Mouse (Mus musculus) embryo, embryonic 9.5 days (tissue): ENCODE measurements at regions not wholly inside any gene's neighbourhood (a gene's known extent, or its start where the extent isn't known, plus 50 kb on each side); places are given as distances from the start of the nearest gene placed in this dataset.

Experiments used
- DNase-seq: peaks from one replicate; pipeline ENCODE4 v3.0.0-alpha.2; 2017; ENCODE audit errors: extremely low spot score

- DNase-seq, result no peak
These were observed 255.3 kb downstream of the Med13l start for GRCm38 (mm10) chr5:118815783-118816182.

DNA sequence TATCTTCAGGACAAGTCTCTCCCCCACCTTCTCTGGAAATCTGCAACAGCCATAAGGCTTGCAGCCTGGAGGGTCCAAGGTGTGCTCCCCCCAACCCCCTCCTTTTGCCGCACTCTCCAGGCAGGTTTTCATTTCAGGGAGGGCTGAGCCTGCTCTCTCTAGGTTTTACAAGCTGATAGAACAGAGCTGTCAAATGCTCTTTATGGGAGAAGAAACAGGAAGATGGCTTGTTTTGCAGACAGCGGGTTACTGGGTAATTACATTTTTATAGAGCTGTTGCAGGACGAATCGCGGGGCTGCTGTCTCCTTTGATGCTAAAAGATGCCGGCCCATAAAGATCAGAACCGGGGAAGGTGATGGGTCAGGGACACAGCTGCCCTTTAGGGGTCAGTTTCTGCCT, 257.8 kb downstream of the Med13l start:
- DNase-seq, result no peak

GRCm38 (mm10) chr5:118824791-118825190, 264.3 kb downstream of the Med13l start:
- no peak for DNase-seq

- peak; percentile 62 for DNase-seq
These were observed 268.7 kb downstream of the Med13l start for GRCm38 (mm10) chr5:118829031-118829698.

DNA sequence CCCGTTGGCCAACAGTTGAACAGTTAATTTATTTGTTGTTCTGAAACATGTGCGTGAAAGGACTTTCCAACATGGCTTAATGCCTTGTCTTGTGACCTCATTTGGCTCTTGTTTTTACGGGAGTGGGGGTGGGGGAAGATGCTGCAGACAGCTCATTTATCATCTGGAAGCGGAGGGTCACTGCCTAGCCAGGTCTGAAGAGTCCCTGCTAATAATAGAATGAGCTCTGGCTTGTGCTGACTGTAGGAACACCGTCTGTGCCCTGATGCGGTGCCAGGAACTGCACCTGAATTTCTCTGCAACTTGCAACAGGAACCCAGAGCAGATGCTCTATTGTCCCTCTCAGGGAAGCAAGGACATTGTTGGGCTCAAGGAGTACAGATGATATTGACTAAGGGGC, 272.2 kb downstream of the Med13l start:
- DNase-seq, result no peak

DNA sequence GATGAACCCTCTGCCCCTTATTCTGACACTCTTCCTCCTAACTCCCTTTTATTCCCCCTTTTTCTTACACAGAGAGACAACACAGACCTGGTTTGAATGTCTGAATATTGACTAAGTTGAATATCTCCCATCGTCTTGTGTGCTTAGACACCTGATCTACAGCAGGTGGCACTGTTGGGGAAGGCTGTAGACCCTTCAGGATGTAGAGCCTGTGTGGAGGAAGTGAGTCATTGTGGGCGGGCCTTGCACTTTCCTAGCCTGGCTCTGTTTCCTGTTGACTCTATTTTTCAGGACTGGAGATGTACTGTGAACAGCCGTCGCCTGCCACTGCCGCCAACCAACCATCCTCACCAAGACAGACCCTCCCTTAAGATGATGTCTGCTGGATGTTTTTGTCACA, 273.6 kb downstream of the Med13l start:
- DNase-seq, result no peak

- no peak for DNase-seq
These were observed 276.5 kb downstream of the Med13l start for GRCm38 (mm10) chr5:118837001-118837400.

DNA sequence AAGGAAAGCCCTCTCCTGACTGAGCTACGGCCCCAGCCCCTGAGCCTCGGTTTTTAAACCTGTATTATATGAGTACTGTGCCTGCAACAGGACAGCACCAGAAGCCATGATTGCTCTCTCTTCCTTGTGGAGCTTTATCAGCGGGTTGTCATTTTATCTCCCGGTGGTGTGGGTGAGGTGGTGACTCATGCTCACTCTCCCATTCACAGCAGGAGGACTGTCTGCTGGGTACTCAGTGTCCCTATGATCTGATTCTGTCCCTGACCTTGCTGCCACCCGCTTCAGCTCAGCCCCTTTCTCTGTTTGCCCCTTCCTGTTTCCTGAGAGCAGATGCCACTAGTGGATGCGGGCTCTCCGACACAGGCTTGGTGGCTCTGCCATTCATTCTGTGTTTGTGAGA, 277.9 kb downstream of the Med13l start:
- DNase-seq, result no peak

GRCm38 (mm10) chr5:118839916-118840315, 279.4 kb downstream of the Med13l start:
- no peak for DNase-seq

DNA sequence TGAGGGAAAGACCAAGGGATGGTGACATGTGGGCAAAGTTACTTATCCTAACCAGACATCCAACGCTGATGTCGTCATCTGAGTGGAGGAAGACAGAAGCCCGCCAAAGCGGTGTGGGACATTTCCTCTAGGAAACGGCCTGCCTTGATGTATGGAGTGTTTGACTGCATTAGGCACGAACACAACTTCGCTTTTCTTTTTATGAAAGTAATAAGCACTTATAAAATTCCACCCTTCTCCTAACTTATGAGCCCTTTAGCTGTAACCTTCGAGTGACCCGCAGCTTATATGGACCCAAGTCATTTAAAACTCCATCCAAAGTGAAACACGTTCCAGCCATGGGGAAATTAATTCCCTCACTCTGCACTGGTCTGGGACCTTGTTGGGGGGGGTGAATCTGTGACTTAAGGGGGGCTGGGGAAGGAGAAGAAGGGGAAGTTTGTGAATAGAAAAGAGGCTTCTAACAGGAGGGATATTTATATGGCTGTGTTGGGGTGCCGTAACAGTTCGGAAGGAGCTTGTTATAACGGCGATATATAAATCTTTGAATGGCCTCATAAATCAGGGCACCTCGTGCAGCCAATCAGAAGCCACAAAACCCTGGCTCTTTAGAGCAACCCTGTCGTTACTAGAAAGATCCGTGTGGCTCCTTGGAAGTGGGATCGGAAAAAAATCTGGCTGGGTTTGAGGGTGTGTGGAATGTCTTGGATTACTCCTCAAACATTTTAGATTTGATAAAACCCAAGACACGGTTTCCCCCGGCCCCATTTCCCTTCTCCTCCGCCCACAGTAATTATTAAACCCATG, 280.9 kb downstream of the Med13l start:
- DNase-seq, result no peak

DNA sequence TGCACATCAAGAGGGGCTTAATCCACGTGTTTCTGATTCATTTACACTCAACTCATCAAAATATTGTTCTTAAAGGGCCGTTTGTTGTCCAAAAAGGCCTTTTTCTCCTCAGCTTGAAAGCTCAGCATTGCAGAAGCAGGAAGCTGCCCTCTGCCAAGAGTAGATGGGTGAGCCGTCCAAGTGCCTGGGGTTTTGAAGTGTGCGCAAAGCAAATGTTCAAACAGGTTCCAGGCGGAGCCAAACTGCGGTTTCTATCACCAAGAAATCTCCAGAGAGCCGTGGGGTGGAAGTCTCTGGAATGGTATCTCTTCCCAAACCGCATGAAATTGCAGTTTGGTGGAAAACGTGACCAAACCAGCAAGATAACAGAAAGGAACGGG, 281.5 kb downstream of the Med13l start:
- DNase-seq, result no peak

DNA sequence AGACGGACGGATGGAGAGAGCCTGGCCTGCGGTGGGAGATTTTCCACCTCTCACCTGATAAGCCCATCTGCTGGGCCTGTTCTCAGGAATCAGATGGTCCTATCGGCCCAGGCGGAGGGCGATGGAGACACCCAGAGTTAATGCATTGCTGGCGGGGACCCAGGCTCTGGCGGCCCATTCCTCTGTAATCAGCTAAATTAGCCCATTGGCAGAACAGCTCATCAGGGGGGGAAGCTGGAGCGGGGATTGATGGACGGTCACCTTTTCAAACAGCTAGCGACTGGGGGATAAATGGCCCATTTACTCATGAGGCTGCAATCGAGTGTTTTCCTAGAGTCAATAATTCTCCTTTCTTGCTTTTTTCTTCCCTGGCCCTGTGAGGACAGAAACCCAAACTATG, 296.5 kb downstream of the Med13l start:
- no peak for DNase-seq

DNA sequence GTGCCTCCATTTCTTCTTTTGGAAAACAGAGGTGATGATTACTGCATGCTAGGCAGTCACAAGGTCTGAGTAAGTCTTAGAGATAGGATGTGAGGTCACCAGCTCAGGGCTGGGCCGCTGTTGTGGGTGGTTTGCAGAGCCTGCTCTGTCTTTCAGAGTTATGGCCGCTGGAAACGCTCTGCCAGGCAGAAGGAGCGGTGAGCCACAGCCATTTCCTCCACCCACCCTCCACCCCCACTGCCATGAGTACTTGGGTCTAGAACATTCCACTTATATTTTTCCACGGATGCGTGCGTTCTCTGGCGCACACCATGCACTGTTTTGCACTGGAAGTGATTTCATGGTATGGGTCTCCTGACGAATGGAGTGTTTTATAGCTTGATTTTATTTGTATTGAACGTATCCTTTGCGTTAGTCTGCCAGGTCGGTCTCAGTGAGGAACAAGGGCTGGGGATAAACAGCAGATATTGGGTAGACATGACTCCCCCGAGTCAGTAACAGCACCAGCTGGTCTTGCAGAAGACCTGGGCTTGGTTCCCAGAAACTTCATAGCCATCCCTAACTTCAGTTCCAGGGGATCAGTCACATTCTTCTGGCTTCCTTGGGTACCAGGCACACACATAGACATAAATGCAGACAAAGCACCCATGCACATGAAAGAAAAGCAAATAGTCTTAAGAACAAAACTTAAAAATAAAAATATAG, 300.8 kb downstream of the Med13l start:
- no peak for DNase-seq

DNA sequence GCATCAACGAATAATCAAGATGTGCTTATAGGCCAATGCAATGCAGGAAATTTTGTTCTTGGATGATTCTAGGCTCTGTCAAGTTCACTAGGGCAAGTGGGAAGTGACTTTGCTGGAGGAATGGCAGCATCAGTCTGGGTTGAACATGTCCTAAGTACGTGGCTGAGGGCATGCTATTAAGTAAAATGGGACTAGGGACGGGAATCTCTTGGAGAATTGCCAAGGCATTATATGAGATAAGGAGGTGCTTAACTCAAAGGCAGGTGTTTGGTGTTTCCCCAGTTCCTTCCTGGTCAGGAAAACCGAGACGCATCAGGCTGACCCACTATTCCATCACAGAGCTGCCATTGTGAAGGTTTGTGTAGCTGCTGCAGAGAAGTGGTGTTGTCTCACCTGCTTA, 307.0 kb downstream of the Med13l start:
- no peak for DNase-seq

DNA sequence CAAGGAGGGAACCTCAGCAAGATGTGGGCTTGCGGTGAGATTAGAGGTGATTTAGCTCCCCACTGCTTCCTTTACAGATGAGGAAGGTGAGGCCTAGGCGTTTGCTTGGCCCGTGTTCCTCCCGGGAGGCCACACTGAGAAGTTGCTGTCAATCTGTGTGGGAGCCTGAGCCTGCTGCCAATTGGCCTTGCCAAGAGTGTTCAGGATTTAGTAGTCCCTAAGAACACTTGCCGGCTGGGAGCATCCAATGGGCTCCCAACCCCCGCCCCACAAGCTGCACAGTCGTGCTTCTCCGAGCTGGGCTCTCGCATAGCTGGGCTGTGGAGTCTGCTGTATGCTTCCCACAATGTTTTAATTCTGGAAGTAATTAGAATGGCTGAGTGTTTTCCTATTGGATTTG, 308.9 kb downstream of the Med13l start:
- no peak for DNase-seq

DNA sequence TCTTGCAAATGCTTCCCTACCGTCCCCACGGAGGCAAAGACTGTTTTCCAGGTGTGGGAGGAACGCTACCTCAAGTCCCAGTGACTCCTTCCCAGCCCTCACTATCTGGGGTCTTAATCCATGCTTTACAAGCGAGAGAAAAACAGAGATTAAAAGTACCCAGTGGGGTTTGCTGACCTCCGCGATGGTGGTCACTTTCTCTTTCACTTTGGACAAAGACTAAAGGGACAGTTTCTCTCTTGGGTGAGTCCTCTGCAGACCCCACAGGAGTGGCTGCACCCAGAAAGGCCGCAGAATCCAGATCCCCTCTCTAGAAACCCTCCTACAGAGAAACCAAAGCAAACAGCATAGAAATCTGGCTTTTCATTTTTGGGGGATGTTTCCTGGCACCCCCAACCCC, 313.4 kb downstream of the Med13l start:
- DNase-seq, result no peak

GRCm38 (mm10) chr5:118875096-118875637, 314.7 kb downstream of the Med13l start:
- no peak for DNase-seq

DNA sequence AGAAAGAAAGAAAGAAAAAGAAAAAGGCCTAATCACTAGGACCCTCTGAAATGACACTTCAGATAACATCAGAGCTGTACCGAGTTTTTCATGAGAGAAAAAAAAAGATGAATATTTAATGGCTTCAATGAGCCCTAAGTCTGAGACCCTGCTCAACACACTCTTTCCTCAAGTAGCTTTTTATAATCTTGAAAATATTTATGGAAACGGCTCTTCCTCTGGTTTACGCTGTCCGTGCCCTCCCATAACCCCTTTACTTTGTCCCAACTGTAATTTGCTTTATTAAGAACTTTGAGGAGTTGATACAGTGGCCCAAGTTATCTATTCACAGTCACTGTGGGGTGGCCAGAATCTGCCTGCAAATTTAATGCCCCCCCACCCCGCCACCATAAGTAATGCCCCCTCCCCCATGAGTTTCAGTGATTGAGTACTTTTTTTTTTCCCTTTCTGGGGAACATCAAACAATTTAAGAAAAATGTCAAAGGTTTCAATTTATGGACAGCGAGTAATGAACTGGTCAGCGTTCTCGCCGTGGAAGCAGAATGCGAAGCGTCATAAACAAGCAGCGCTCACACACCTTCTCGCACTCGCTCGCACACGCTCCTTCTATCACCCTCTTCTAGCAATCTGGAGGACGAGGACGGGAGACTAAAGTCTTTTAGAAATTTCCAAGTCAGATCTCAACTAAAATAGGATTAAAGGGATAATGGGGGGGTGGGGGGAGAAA, 316.3 kb downstream of the Med13l start:
- DNase-seq, result no peak

DNA sequence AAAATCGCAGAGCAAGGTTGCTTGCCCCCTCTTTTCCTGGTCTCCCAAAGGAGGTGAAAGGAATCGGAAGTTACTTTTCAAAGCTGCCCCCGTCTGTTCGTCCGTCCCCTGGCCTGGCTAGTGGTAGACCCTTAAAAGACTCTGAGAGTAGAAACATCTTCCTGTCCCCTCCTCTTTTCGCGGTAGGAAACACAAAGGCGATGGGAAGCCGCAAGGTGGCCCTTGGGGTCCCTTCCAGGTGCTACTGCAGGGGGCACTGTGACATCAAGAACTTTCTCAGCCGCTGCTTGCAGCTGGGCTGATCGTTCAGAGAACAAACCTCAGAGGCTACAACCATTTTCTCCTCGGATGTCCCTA, 316.8 kb downstream of the Med13l start:
- peak; percentile 81 for DNase-seq

DNA sequence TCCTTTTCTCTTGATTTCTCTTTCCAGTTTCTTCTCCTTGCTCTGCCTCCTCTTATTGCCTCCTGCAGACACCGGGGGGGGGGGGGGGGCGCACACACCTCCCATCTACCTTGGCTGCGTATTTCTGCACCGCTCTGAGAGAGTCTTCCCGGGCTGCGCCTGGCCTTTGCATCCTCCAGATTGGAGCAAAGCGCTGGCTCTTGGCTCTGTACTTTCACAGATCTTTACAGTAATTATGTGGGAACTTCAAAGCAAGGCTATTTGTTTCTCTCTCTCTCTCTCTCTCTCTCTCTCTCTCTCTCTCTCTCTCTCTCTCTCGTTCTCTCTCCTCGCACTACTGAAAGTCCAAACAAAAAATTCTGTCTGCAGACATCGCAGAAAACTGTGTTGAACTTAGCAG, 317.4 kb downstream of the Med13l start:
- peak; percentile 30 for DNase-seq

- no peak for DNase-seq
These were observed 318.2 kb downstream of the Med13l start for GRCm38 (mm10) chr5:118878722-118879121.
